Mouse (Mus musculus) adrenal gland, postnatal 0 days (tissue): ENCODE data around the gene Olfr98. TPM values are rescaled to one million over a fixed set of nuclear protein-coding genes. Genes with fewer than 3 reads are reported as not detected.

Source experiments
- polyA plus RNA-seq: library from polyadenylated mRNA; unstranded; fragments of >200 nt; fragmentation: Nextera tagmentation; extraction: Ambion mirVana; gene quantifications from 2 replicates; pipeline ENCODE4 v1.2.1, GENCODE M21; 2015

The Olfr98 gene
- polyA plus RNA-seq, result not detected in 2 replicates

GRCm38 (mm10) chr17:37263626-37264025, at the start of gene Olfr98:
Gene Olfr98, minus strand, starts transcription at chr17:37263749.

DNA sequence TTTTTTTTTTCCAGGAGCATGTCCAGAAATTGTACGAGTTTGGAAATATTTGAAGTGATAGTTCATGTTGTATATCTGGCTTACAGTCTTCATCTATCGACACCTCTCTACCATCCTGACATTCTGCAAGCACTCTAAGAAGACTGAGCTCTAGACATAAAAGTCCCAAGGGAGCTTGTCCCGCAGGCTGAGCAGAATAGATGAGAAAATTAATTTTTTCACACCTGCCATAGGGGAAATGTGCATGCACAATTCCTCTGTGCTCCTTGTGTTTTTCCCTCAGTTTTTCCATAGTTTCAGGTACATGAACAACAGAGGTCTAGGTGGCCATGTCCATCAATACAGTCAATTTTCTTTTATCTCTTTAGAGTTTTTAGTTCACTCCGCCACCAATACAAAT, 40.7 kb upstream of the Olfr98 start, which contains the start of gene Olfr101:
Gene Olfr101 (minus strand): TSS at position 101 of the 400 bp plus-strand sequence.

DNA sequence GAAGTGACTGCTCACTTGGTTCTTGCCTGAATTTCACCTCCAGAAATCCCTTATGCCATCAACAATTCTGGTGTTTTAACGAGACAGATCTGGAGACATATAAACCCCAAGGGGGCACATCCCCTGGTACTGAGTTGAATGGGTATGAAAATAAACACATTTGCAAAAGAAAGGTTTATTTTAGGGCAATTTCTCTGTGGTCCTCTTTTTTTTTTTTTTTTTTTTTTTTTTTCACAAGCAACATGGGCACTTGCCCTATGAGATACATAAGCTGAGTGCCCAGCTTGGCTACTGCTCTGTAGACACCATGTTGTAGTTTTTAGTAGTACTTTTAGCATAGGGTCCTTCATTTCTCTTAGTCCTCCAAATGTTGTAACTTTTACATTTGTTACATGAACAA, 19.8 kb upstream of the Olfr98 start, which contains the start of gene Olfr99:
Gene Olfr99 (minus strand): TSS at position 101 of the 400 bp plus-strand sequence.

GRCm38 (mm10) chr17:37270058-37270701, 6.6 kb upstream of the Olfr98 start, which contains the start of gene H2-M3:
Gene H2-M3, plus strand, starts transcription at chr17:37270220.

DNA sequence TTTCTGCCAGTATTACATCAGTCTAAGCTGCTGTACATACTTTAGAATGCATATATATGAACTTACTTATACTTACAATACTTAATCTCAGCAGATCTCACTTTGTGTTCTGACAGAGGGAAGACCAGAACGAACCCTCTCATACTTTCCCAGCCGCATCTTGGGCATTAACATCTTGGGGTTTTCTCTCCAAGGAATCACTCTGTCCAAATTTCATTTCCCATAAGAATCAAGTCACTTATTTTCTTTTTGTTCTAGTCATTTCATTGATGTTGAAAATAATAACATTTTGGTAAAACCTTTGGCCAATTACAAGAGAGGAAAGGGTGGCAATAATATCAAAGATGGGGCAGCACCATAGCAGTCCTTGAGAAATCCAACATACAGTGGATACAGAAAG, 26.3 kb downstream of the Olfr98 start, which contains the start of gene Olfr97:
Gene Olfr97 (minus strand): TSS at position 101 of the 400 bp plus-strand sequence.

DNA sequence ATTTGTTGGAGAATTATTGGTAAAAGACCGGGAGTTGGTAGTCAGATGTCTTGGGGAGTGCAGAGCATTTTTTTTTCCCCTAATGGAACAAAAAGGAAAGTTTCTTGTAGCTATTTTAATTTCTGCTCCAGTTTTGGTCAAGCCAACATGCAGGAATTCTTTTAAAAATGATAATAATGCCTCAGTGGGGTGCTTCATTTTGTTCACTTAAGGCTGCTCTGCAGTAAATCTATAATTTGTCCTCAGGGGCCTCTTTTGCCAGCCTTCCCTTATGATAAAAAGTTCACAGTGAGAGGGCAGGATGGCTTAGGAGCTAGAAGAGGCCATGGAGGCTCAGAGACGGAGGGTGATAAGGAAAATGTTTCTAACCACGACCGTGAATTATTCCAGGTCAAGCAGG, 43.7 kb downstream of the Olfr98 start, which contains the start of gene Olfr96:
Gene Olfr96 (plus strand): TSS at position 301 of the 400 bp plus-strand sequence.

GRCm38 (mm10) chr17:37213018-37213417, 50.5 kb downstream of the Olfr98 start, which contains the start of gene Olfr95:
Gene Olfr95, minus strand, starts transcription at chr17:37213118.

Other genes with a start within 250 kb of the Olfr98 start
- 0.06 TPM in 1 of 2 replicates, not detected in the other for gene Mog, start 240.4 kb downstream of the Olfr98 start, polyA plus RNA-seq
- gene Gabbr1, start 217.8 kb downstream of the Olfr98 start, polyA plus RNA-seq, result 10.0 and 17.7 TPM in 2 replicates
- gene Olfr90, start 175.2 kb downstream of the Olfr98 start, polyA plus RNA-seq, result not detected in 2 replicates
- 0.09 TPM in 1 of 2 replicates, not detected in the other for gene Olfr91, start 165.5 kb downstream of the Olfr98 start, polyA plus RNA-seq
- not detected in 2 replicates for gene Olfr92, start 143.7 kb downstream of the Olfr98 start, polyA plus RNA-seq
- not detected in 2 replicates for gene Olfr93, start 102.3 kb downstream of the Olfr98 start, polyA plus RNA-seq
- gene Ubd, start 69.9 kb downstream of the Olfr98 start, polyA plus RNA-seq, result 0.25 TPM in 1 of 2 replicates, not detected in the other
- gene Olfr94, start 62.8 kb downstream of the Olfr98 start, polyA plus RNA-seq, result not detected in 2 replicates
- gene Olfr95, start 50.6 kb downstream of the Olfr98 start, polyA plus RNA-seq, result not detected in 2 replicates
- not detected in 2 replicates for gene Olfr96, start 43.6 kb downstream of the Olfr98 start, polyA plus RNA-seq
- not detected in 2 replicates for gene Olfr97, start 26.4 kb downstream of the Olfr98 start, polyA plus RNA-seq
- 9.3 and 9.7 TPM in 2 replicates for gene H2-M3, start 6.5 kb upstream of the Olfr98 start, polyA plus RNA-seq
- gene Olfr99, start 19.7 kb upstream of the Olfr98 start, polyA plus RNA-seq, result not detected in 2 replicates
- not detected in 2 replicates for gene Olfr101, start 40.6 kb upstream of the Olfr98 start, polyA plus RNA-seq
- not detected in 2 replicates for gene Olfr102, start 53.3 kb upstream of the Olfr98 start, polyA plus RNA-seq
- gene Olfr103, start 75.9 kb upstream of the Olfr98 start, polyA plus RNA-seq, result not detected in 2 replicates
- not detected in 2 replicates for gene Olfr104-ps, start 95.8 kb upstream of the Olfr98 start, polyA plus RNA-seq
- not detected in 2 replicates for gene Olfr105-ps, start 115.3 kb upstream of the Olfr98 start, polyA plus RNA-seq
- not detected in 2 replicates for gene Olfr106-ps, start 126.6 kb upstream of the Olfr98 start, polyA plus RNA-seq
- gene Olfr107, start 135.5 kb upstream of the Olfr98 start, polyA plus RNA-seq, result not detected in 2 replicates
- gene Olfr108, start 181.7 kb upstream of the Olfr98 start, polyA plus RNA-seq, result not detected in 2 replicates
- not detected in 2 replicates for gene Olfr109, start 195.2 kb upstream of the Olfr98 start, polyA plus RNA-seq
- 0.10 TPM in 1 of 2 replicates, not detected in the other for gene H2-M2, start 219.8 kb upstream of the Olfr98 start, polyA plus RNA-seq
- gene Olfr110, start 228.7 kb upstream of the Olfr98 start, polyA plus RNA-seq, result 0.11 TPM in 1 of 2 replicates, not detected in the other
- not detected in 2 replicates for gene Olfr111, start 244.3 kb upstream of the Olfr98 start, polyA plus RNA-seq